Mouse (Mus musculus) CD4-positive, CD25-positive, alpha-beta regulatory T cell, adult 2 months (primary cell): ENCODE data around the gene Pbx4.
A peak's percentile ranks its signal among the peaks of the same experiment; 100 is the strongest.

ENCODE experiments used
- DNase-seq: peaks from one replicate; pipeline ENCODE4 v3.0.0-alpha.2; 2012; ENCODE audit warnings: low read depth, low spot score

Pbx4 gene

DNA sequence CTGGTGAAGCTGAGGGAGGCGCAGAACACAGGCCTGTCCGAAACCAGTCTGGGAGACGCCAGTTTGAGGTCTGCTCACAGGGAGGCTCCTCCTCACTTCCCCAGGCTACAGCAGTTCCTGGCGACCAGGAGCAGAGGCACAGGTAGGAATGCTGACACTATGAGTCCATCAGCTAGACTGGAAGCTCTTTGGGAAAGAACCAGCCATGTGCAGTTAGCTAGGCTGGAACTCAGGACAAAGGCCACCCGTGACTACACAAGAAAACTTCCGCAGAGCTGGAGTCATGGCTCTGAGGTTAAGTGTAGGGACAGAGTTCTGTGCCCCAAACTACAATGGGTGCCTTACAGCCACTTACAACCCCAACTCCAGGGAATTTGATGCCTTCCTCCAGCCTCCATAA lies 65.6 kb downstream of the Pbx4 start:
- DNase-seq = no peak

- DNase-seq = no peak
These were observed 67.6 kb downstream of the Pbx4 start for GRCm38 (mm10) chr8:69899876-69900275.

DNA sequence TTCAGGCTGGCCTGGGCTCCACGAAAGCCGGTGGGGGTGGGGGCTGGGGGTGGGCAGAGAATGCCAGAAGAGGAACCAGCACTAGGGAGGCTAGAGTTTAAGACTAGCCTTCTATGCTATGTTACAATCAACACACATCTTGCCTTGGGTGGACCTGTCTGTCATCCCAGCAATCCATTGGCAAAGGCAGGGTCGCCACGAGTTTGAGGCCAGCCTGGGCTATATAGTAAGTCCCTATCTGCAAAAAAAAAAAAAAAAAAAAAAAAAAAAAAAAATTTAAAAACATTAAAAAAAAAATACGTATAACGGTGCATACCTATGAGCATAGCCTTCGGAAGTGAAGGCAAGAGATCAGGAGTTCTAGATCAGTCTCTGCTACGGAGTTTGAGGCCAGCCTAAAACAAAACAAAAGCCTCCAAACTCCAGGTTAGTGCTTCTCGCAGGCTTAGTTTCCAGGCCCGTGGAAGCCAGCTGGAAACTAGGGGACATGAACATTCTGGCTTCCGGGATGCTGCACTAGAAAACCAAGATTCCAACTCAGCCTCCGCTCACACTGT lies 68.7 kb downstream of the Pbx4 start:
- DNase-seq = no peak

DNA sequence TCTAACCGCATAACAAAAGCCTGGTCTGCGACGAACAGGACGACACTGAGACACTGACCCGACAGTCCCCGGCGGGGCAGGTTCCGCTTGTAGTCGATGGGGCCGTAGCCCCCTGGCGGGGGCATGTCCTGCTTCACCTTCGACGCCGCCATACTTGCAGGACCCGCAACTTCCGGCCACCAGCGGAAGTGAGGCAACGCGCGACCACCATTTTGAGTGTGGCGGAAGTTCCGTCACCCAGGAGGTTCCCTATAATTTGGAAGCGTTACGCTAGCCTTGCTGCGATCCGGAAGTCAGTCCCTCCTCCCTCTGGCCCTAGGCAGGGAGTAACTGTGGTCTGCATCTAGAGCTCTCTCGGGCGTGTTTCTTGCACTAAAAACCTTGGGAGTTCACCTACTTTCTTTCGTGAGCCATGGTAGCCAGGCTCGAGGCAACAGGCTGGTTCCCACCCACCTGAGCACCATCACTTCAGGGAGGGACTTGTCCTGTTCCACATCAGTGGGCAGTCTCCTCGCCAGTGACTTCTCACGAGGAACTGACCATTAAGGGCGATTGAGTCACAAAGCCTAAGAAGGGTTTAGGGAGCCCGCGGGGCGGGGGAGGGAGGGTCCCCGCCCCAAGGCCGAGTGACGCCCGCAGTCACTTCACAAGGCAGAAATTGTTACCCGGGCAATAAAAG lies 69.3 kb downstream of the Pbx4 start:
- peak; percentile 98 for DNase-seq

DNA sequence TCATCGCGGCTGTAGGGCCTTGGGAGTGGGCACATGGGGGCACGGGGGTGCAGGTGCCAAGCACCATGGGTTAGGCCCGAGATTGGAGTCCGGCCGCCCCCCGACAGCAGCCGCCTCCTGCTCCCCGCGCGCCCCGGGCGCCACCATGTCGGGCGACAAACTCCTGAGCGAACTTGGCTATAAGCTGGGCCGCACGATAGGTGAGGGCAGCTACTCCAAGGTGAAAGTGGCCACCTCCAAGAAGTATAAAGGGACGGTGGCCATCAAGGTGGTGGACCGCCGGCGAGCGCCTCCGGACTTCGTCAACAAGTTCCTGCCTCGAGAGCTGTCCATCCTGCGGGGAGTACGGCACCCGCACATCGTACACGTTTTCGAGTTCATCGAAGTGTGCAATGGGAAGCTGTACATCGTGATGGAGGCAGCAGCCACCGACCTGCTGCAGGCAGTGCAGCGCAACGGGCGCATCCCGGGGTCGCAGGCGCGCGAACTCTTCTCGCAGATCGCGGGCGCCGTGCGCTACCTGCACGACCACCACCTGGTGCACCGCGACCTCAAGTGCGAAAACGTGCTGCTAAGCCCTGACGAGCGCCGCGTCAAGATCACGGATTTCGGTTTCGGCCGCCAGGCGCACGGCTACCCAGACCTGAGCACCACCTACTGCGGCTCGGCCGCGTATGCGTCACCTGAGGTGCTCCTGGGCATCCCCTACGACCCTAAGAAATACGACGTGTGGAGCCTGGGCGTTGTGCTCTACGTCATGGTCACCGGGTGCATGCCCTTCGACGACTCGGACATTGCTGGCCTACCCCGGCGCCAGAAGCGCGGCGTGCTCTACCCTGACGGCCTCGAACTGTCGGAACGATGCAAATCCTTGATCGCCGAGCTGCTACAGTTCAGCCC lies 70.1 kb downstream of the Pbx4 start, which contains the start of the genes Tssk6, Ndufa13 and Yjefn3:
Gene Tssk6, plus strand, starts transcription at position 22 of the 900 bp plus-strand sequence.
Gene Ndufa13, minus strand, starts transcription at position 396 of the 900 bp plus-strand sequence.
Gene Yjefn3, minus strand, starts transcription at position 550 of the 900 bp plus-strand sequence.
- peak; percentile 80 for DNase-seq

GRCm38 (mm10) chr8:69903063-69903542 lies 70.8 kb downstream of the Pbx4 start:
- DNase-seq = peak; percentile 99

DNA sequence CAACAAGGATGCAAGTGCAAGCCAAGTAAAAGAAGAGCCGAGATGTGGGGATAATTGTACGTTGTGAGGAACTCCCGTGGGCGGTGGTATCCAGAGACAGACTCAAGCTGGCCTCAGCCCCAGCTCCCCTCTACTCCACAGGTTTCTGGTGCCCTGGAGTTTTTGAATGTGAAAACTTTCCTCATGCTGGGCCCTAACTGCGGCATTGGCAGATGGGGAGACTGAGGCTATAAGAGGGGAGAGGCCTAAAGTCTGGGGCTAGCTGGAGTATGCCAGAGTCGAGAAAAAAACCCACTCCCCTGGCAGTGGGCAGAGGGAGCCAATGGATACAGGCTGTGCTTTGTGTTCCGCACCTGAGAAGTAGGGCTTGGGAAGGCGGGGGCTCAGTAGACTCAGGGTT lies 71.8 kb downstream of the Pbx4 start:
- no peak for DNase-seq

DNA sequence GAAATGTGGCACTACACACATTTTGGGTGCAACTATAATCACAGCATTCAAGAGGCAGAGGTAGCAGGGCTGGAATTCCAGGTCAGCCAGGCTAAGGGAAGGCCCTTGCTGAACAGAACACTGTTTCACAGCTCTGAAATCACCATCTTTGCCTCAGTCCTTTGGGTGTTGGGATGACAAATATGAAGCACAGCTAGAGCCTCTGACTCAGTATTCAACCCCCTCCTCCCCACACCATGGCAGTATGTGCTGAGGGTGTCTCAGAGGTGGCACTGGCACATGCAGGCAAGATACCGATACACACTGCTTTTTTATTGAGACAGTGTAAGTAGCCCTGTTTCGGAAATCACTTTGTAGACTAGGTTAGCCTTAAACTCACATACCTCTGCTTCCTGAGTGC lies 74.0 kb downstream of the Pbx4 start:
- no peak for DNase-seq

- no peak for DNase-seq
These were observed 74.8 kb downstream of the Pbx4 start for GRCm38 (mm10) chr8:69907106-69907505.

GRCm38 (mm10) chr8:69911917-69912316 lies 79.6 kb downstream of the Pbx4 start:
- DNase-seq = no peak

GRCm38 (mm10) chr8:69912478-69913074 lies 80.3 kb downstream of the Pbx4 start:
- no peak for DNase-seq

DNA sequence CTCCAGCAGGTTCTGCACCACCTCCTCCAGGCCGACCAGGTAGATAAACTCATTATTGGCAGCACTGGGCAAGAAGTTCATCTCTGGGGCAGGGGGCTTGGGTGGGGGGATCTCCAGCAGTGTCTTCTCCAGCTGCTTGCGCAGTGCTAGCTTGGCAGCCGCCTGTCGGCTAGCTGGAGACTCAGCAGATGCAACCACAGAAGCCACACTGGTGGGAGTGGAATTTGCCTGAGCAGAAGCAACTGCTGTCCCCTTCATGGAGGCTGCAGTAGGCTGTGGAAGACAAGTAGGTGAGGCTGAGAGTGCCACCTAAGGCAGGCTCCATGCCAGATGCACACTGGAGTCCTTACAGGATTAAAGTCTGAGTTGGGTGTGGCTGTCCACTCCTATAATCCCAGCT lies 82.2 kb downstream of the Pbx4 start:
- DNase-seq = no peak

GRCm38 (mm10) chr8:69915748-69916147 lies 83.5 kb downstream of the Pbx4 start:
- no peak for DNase-seq

- peak; percentile 41 for DNase-seq
These were observed 86.2 kb downstream of the Pbx4 start for GRCm38 (mm10) chr8:69918506-69918905.

- DNase-seq = peak; percentile 94
These were observed 86.7 kb downstream of the Pbx4 start for GRCm38 (mm10) chr8:69919010-69919409.

- DNase-seq = peak; percentile 95
These were observed 87.8 kb downstream of the Pbx4 start for GRCm38 (mm10) chr8:69919876-69920662.

DNA sequence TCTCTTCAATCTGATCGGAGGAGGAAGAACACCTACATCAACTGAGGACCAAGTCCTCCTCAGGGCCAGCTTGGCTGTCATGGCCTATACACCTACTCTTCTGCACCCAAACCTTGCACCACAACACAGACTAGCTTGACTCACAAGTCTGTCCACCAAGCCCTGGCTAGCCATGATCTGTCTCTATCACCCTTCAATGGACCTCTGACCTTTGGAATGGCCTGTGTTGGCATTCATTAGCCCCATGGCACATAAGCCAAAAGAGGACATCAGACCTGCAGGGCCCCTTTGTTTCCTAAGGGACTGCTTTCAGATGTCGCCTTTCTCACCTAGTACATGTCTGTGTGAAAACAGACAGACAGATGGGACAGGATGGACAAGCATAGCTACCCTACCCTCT lies 88.8 kb downstream of the Pbx4 start:
- DNase-seq = peak; percentile 22
